Mouse (Mus musculus) midbrain, embryonic 14.5 days (tissue): ENCODE results near the gene Fcamr. TPM values are rescaled to one million over a fixed set of nuclear protein-coding genes. Genes with fewer than 3 reads are reported as not detected.

Experiments used
- ATAC-seq: fragments of 200-750 bp; cut with Nextera tagmentation; 2 replicates; pipeline ENCODE4 v1.8.0; 2017; ENCODE audit warnings: moderate number of reproducible peaks, moderate library complexity; ENCODE audit not compliant: low FRiP score, low TSS enrichment
- DNase-seq: peaks from one replicate; pipeline ENCODE4 v3.0.0-alpha.2; 2015
- H3K27ac ChIP-seq: fragments of 300-500 bp; sonication (generic); replicated peaks from 2 replicates; pipeline ENCODE4 v1.5.1; 2014; ENCODE audit warnings: mild to moderate bottlenecking, low read depth, low read length, moderate library complexity
- H3K27me3 ChIP-seq: fragments of 300-500 bp; sonication (generic); 2 replicates; pipeline ENCODE4 v1.6.1; 2014; ENCODE audit warnings: low read length, control low read depth, mixed read lengths; ENCODE audit not compliant: control insufficient read depth, insufficient read depth
- H3K36me3 ChIP-seq: fragments of 300-500 bp; sonication (generic); 2 replicates; pipeline ENCODE4 v1.6.1; 2014; ENCODE audit warnings: low read length, control low read depth; ENCODE audit not compliant: control insufficient read depth, insufficient read depth
- H3K4me1 ChIP-seq: fragments of 300-500 bp; sonication (generic); 2 replicates; pipeline ENCODE4 v1.6.1; 2014; ENCODE audit warnings: mild to moderate bottlenecking, antibody characterized with exemption, low read length, control low read depth; ENCODE audit not compliant: control insufficient read depth, insufficient read depth
- H3K4me2 ChIP-seq: fragments of 300-500 bp; sonication (generic); 2 replicates; pipeline ENCODE4 v1.6.1; 2014; ENCODE audit warnings: mild to moderate bottlenecking, low read length, moderate library complexity
- H3K4me3 ChIP-seq: fragments of 300-500 bp; sonication (generic); replicated peaks from 2 replicates; pipeline ENCODE4 v1.5.1; 2014; ENCODE audit warnings: low read depth, low read length
- H3K9ac ChIP-seq: fragments of 300-500 bp; sonication (generic); replicated peaks from 2 replicates; pipeline ENCODE4 v1.6.1; 2014; ENCODE audit warnings: mild to moderate bottlenecking, low read length, moderate library complexity
- H3K9me3 ChIP-seq: fragments of 300-500 bp; sonication (generic); 2 replicates; pipeline ENCODE4 v1.6.1; 2016; ENCODE audit warnings: low read length, control low read depth, mixed read lengths; ENCODE audit not compliant: control insufficient read depth
- WGBS: fragments of 180-500 bp; shearing (Covaris S2); extraction: QIAGEN DNeasy Blood & Tissue Kit; methylation state at CpG from one replicate; pipeline ENCODE4 v1.1.7; 2014; 5-methylcytosine and 5-hydroxymethylcytosine counted together
- polyA plus RNA-seq: library from polyadenylated mRNA; unstranded; fragments of >200 nt; fragmentation: Nextera tagmentation; extraction: Ambion mirVana; gene quantifications from 2 replicates; pipeline ENCODE4 v1.2.1, GENCODE M21; 2014

Gene Fcamr
- polyA plus RNA-seq, 1 experiment from 2014 or later, result not detected

DNA sequence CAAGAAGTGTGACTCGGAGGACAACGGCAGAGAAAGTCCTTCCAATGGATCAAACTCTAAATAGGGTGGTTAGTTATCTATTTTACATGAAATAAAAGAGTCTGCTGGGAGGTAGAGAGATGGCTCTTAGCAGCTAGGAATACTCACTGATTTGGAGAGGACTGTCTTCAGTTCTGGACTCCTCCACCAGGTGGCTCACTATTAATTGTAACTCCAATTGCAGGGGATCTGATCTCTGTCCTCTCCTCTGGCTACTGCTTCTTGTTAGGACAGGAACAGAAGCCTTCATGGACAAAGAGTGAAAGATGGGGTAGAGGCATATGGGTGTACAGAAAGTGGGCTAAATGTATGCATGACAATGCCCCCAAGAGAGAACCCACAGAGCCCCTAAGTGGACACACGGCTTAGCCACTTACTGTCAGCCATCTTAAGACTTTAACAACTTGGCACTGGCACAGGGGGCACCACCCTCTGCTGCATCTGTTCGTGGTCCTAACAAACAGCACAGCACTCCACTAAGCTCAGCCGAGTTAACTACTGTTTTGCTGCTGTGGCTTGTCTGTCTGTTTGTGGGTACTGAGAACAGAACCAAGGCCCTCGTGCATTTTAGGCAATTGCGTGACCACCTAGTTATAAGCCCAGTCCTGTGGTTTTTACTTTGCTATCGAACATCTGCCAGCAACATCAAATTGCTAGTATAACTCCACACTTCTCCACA is 3.6 kb upstream of the Fcamr start:
- peak; percentile 71 for DNase-seq
- WGBS, result 84% methylated on average over 8 of the region's 8 CpGs
- no peak overlapping the region for H3K4me3 ChIP-seq
- H3K36me3 ChIP-seq, result no peaks in the 10 kb centered on the region
- H3K9me3 ChIP-seq, result peaks cover 1% of the 10 kb centered on the region
- H3K27me3 ChIP-seq, result no peaks in the 10 kb centered on the region
- no peak overlapping the region for H3K9ac ChIP-seq
- no peak overlapping the region for H3K27ac ChIP-seq
- ATAC-seq, result no peak
- no peak overlapping the region for H3K4me2 ChIP-seq
- H3K4me1 ChIP-seq, result no peaks in the 10 kb centered on the region

DNA sequence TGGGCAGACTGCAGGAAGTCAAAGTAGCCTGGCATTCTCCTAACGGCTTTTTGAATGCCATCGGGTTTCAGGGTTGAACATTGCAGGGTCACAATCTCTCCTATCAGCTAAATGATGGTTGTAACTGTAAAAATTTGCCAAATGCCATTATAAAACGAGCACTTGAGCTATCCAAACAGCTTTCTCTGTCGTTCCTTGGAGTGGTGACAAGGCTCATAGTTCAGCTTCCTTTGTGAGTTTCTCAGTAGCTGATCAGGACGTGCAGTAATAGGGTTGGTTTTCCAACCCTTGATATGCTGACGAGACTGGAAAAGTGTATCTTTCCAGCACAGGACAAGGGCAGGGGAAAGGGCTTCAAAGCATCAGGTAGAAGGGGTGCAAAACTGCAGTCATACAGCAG is 2.7 kb upstream of the Fcamr start:
- Histone ChIP-seq H3K4me3 (no peak overlapping the region), H3K9ac (no peak overlapping the region), H3K27me3 (no peaks in the 10 kb centered on the region), H3K4me1 (no peaks in the 10 kb centered on the region), H3K36me3 (no peaks in the 10 kb centered on the region), H3K27ac (no peak overlapping the region), H3K4me2 (no peak overlapping the region), H3K9me3 (no peaks in the 10 kb centered on the region)
- ATAC-seq (no peak), DNase-seq (no peak)
- 77% methylated on average over 6 of the region's 6 CpGs for WGBS

DNA sequence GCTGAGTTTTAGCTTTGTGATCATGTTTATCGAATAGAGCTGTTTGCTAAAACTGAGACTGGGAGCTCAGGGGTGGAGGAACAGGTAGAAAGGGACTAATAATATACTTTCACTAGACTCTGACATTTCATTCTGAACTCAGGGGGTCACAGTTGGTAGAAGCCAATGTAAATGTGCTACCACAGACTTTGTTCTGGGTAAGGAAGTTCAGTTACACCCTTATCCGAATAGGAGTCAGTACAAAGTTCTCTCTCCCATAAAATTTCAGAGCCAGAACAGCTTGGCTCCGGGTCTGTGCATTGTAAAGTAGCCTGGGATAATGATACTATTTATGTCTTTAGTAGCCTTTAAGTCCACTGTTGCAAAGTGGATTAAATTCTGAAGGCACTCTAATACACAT is 2.2 kb upstream of the Fcamr start:
- DNase-seq, result no peak
- Histone ChIP-seq H3K27me3 (no peaks in the 10 kb centered on the region), H3K4me3 (no peak overlapping the region), H3K36me3 (no peaks in the 10 kb centered on the region), H3K4me1 (no peaks in the 10 kb centered on the region), H3K9ac (no peak overlapping the region), H3K9me3 (no peaks in the 10 kb centered on the region), H3K27ac (no peak overlapping the region), H3K4me2 (no peak overlapping the region)
- WGBS, result 62% methylated on average over 3 of the region's 3 CpGs
- ATAC-seq, result no peak

DNA sequence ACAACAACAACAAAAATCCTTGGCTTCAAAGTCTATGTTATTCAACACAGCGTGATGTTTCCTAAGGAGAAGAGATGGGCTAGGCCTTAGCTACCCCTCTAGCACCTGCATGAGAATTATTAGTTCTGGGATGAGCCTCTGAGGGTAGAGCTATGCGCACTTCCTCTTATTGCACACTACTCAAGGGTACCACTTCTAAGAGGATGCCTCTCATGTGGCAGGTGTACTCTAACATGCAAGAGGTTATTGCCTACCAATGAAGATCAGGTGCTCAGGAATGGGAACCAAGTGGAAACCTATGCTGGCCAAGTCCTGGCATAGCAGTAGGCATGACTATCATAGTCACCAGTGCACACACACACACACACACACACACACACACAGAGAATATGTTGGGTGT is 1.3 kb upstream of the Fcamr start:
- DNase-seq (no peak), ATAC-seq (no peak)
- H3K36me3 ChIP-seq, result no peaks in the 10 kb centered on the region
- no peaks in the 10 kb centered on the region for H3K4me1 ChIP-seq
- no peak overlapping the region for H3K27ac ChIP-seq
- no peak overlapping the region for H3K4me2 ChIP-seq
- H3K27me3 ChIP-seq, result no peaks in the 10 kb centered on the region
- H3K9me3 ChIP-seq, result no peaks in the 10 kb centered on the region
- H3K4me3 ChIP-seq, result no peak overlapping the region
- no peak overlapping the region for H3K9ac ChIP-seq
- 95% methylated on average over 2 of the region's 2 CpGs for WGBS

DNA sequence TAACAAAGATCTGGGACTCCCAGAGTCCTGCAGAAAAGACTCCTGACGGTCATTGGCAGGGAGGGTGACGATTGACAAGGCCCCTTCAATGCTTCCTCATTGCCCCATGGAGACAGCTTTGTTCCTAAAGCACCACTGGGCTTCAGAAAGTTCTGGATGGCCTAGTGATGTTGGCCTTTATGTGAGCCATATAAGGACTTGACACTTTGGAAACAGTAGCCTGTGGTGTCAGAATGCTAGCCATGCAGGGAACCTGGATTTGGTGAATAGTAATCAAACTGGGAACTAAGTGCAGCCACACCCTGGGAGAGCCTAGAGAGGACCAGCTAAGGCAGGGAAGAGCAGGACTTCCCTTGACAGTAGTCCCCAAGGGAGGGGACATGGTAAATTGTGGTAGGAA is 809 bp downstream of the Fcamr start:
- Histone ChIP-seq H3K4me2 (no peak overlapping the region), H3K4me3 (no peak overlapping the region), H3K27ac (no peak overlapping the region), H3K9me3 (no peaks in the 10 kb centered on the region), H3K9ac (no peak overlapping the region), H3K4me1 (no peaks in the 10 kb centered on the region), H3K36me3 (no peaks in the 10 kb centered on the region), H3K27me3 (no peaks in the 10 kb centered on the region)
- DNase-seq, result no peak
- ATAC-seq, result no peak
- 54% methylated on average over 2 of the region's 2 CpGs for WGBS

DNA sequence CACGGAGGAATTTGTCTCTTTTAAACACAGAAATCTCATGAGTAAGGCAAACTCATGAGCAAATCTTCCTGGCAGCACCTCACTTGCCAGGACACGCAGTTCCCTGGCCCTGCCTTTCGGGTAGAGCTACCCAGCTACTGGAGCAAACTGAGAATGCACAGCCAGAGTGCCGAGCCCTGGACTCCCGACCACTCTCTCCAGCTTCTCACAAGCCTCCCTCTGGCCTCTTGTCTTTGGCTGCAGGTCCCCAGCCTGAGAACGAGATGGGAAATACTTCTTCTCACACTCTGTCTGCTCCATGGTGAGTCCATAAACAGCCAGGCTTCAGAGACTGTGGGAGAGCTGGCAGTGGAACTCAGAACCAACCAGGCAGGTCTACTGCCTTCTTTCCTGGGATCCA is 2.3 kb downstream of the Fcamr start:
- Histone ChIP-seq H3K9me3 (no peaks in the 10 kb centered on the region), H3K27ac (no peak overlapping the region), H3K4me2 (no peak overlapping the region), H3K36me3 (no peaks in the 10 kb centered on the region), H3K4me1 (no peaks in the 10 kb centered on the region), H3K9ac (no peak overlapping the region), H3K4me3 (no peak overlapping the region), H3K27me3 (no peaks in the 10 kb centered on the region)
- ATAC-seq, result no peak
- DNase-seq, result no peak
- 56% methylated on average over 6 of the region's 6 CpGs for WGBS

DNA sequence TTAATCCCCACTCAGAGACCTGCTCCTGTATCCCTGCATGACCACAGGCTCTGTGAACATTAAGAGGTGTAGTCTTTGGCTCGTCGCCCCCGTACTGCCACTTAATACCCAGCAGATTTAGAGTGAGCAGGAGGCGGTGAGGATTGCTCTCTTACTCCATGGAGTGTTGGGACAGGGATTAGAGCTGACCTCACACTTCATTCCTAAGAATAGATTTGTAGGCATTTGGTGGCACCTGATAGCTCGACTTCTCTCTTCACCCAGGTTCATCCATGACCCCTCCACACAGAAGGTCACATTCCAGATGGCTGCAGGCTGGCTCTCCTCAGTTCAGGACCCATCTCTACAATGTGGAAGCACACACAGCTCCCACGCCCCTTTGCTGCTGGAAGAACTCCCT is 3.6 kb downstream of the Fcamr start:
- no peaks in the 10 kb centered on the region for H3K9me3 ChIP-seq
- H3K36me3 ChIP-seq, result no peaks in the 10 kb centered on the region
- DNase-seq (no peak), ATAC-seq (no peak)
- no peak overlapping the region for H3K4me2 ChIP-seq
- H3K27ac ChIP-seq, result no peak overlapping the region
- no peaks in the 10 kb centered on the region for H3K4me1 ChIP-seq
- 75% methylated on average over 6 of the region's 6 CpGs for WGBS
- H3K9ac ChIP-seq, result no peak overlapping the region
- H3K27me3 ChIP-seq, result no peaks in the 10 kb centered on the region
- H3K4me3 ChIP-seq, result no peak overlapping the region

DNA sequence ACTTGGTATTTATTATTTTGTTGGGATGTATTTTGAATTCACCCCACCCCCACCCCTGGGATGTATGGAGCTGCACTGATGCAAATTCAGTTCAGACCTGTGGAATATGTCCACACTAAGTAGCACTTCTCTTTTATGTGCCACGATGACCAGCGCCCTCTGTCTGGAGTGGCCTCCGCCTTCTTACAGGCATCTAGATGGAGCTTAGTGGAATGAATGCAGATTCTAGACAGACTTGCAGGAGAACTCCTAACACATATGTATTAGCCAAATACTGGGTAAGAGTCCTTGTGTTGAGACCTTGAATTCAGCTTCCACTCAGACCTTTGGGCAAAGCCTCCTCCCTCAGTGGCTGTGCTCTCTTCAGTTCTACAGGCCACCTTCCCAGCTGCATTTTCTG is 10.2 kb downstream of the Fcamr start:
- Histone ChIP-seq H3K4me1 (no peaks in the 10 kb centered on the region), H3K4me2 (no peak overlapping the region), H3K9ac (no peak overlapping the region), H3K9me3 (no peaks in the 10 kb centered on the region), H3K27ac (no peak overlapping the region), H3K36me3 (no peaks in the 10 kb centered on the region), H3K4me3 (no peak overlapping the region), H3K27me3 (no peaks in the 10 kb centered on the region)
- WGBS, result 78% methylated on average over 3 of the region's 3 CpGs
- DNase-seq (no peak), ATAC-seq (no peak)

DNA sequence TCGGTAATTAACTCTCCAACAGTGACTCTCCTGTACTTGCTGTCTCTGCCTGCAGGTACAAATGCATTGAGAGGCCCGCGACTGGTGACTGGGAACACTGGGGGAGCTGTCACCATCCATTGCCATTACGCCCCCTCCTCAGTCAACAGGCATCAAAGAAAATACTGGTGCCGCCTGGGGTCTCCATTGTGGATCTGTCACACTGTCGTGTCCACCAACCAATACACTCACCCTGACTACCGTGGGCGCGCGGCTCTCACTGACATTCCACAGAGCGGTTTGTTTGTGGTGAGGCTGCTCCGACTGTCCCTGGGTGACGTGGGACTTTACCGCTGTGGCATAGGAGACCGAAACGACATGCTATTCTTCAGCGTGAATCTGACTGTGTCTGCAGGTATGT is 10.6 kb downstream of the Fcamr start:
- H3K9me3 ChIP-seq, result no peaks in the 10 kb centered on the region
- WGBS, result 59% methylated on average over 17 of the region's 17 CpGs
- H3K4me2 ChIP-seq, result no peak overlapping the region
- no peak overlapping the region for H3K27ac ChIP-seq
- ATAC-seq (no peak), DNase-seq (no peak)
- H3K36me3 ChIP-seq, result no peaks in the 10 kb centered on the region
- H3K9ac ChIP-seq, result no peak overlapping the region
- H3K27me3 ChIP-seq, result no peaks in the 10 kb centered on the region
- no peak overlapping the region for H3K4me3 ChIP-seq
- no peaks in the 10 kb centered on the region for H3K4me1 ChIP-seq
